Mouse (Mus musculus) liver, postnatal 0 days (tissue): ENCODE measurements at regions not wholly inside any gene's neighbourhood (a gene's known extent, or its start where the extent isn't known, plus 50 kb on each side); places are given as distances from the start of the nearest gene placed in this dataset.

Source experiments
- CTCF ChIP-seq: sonication (generic); IDR thresholded peaks from 2 replicates; pipeline ENCODE4 v1.5.1; 2016; ENCODE audit warnings: antibody characterized with exemption, low read depth
- EP300 ChIP-seq: IDR thresholded peaks from 2 replicates; pipeline ENCODE4 v1.6.1; 2016; ENCODE audit warnings: antibody characterized with exemption, low read depth, mild to moderate bottlenecking

DNA sequence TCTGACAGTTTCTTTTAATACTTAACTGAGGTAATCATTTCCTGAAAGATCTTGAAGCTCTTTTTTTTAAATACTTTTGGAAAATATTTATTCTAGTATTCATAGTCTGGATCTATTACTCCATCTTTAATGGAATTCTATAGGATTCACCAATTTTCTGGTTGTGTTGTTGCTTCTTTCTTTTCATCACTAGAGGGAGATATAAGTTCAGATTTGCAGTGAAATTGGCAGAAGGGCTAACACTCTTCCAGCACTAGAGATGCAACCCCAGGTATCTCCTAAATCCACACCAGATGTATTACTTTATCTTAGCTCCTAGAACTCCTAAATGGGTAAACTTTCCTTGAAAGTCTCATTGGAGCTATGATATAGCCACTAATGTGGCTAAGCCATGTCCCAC, 99.4 kb upstream of the Vgll3 start:
- TF ChIP-seq CTCF (peak; percentile 46), EP300 (no peak)
